Mouse (Mus musculus) left cerebral cortex, adult 8-10 months (tissue): ENCODE results near the gene Spag7. TPM values are rescaled to one million over a fixed set of nuclear protein-coding genes. Genes with fewer than 3 reads are reported as not detected.

Experiments used
- DNase-seq, 2 experiments: peaks; one replicate each; pipeline ENCODE4 v3.0.0; 2022; ENCODE audit warnings: low spot score in 2 of 2
- total RNA-seq, 4 experiments: library from RNA; stranded (reverse); gene quantifications; 2 replicates each; pipeline ENCODE4 v1.2.4; 2022

Gene Spag7
- total RNA-seq, 4 experiments from 2014 or later = 52.5 to 69.9 (median 59.3) TPM

- DNase-seq = no peak
Observed at GRCm38 (mm10) chr11:70644564-70645103, 24.6 kb downstream of the Spag7 start.

DNA sequence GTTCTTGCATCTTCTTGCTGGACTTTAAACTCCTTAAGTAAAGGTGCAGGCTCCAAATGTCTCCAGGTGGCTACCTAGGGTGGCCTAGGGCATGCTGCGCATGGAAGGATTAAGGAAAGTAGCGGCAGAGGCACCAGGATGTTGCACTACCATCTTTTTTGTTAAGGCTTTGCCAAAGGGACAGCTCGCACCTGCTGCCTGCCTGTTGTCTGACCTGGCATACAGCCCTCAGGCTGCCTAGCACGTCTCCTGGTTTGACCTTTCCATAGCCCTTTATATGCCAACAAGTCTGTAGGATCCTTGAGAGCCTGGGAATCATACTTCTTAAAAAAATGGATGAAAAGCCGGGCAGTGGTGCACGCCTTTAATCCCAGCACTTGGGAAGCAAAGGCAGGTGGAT, 26.2 kb downstream of the Spag7 start:
- no peak for DNase-seq

DNA sequence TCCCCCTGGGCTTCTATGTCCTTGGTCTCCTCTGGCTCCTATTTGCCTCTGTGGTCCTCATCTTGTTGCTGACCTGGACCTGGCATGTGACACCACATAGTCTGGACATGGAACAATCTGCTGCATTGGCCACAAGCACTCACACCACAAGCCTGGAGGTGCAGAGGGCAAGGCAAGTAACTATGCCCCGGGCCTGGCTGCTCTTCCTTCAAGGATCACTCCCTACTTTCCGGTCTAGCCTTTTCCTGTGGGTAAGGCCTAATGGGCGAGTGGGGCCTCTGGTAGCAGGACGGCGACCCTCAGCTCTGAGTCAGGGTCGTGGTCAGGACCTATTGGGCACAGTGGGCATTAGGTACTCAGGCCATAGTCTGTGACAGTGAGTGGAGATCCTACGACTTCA, 28.0 kb downstream of the Spag7 start:
- no peak for DNase-seq

GRCm38 (mm10) chr11:70639976-70640375, 29.2 kb downstream of the Spag7 start:
- no peak for DNase-seq

DNA sequence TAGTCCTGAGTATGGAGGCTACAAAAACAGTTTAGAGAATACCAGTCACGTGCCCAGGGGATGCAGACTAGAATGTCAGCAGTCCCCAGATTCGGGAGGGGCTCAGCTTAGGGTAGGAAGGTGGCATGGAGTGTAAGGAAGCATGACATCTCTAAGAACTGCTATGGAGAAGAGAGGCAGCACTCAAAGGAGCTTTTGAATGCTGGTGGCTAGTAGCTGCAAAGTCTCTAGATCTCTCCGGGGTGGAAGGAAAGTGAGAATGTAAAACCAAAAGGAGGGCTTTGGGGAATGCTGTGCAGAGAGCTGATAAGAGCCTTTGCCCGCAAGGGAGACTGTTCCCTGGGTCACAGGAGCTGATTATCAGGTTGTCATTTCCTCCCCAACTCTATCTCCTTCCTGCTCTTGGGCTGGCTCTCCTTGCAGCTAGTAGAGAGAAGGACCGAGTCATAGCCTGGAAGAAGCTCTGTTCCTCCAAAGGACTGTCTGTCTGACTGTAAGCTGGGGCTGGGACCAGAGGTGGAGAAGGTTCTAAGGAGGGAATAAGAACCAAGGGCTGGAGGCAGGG, 30.4 kb downstream of the Spag7 start, which contains the start of gene Gp1ba:
Gene Gp1ba (plus strand): TSS at position 409 of the 565 bp plus-strand sequence.
- DNase-seq = no peak

DNA sequence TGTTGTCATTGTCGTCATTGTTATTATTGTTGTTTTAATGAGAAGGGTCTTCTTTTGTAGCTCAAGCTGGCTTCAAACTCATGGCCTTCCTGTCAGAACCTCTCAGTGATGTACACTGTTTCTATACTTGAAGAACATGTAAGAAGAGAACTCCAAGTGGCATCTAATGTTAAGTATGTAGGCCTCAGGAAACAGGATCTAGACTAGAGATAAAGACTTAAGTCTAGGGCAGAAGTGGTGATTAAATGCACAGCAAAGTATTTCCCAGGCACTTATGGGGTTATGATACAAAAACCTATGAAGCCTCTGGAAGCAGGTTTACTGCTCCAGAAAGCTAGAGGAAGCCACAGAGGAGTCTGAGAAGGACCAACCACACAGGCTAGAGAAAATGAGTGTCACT, 30.9 kb downstream of the Spag7 start:
- no peak for DNase-seq

- DNase-seq = no peak
Observed at GRCm38 (mm10) chr11:70637764-70638163, 31.5 kb downstream of the Spag7 start.

DNA sequence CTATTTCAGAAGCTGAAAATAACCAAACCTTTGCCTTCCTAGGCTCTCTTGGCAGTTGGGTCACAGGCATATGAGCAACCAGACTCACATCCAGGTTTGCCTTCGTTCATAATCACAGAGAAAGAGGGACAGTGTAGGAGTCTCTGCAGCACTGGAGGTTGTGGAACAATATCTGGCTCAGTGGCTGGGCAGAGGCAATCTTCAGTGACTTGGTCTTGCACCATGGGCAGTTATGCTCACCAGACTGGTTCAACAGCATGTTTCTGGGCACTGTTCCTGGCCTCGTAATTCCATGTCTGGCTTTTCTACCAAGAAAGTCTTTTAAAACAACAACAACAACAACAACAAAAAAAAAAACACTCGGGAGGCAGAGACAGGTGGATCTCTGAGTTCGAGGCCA, 33.6 kb downstream of the Spag7 start:
- DNase-seq = no peak

GRCm38 (mm10) chr11:70630129-70630528, 39.1 kb downstream of the Spag7 start:
- DNase-seq = no peak

GRCm38 (mm10) chr11:70629557-70629956, 39.7 kb downstream of the Spag7 start:
- DNase-seq = no peak

DNA sequence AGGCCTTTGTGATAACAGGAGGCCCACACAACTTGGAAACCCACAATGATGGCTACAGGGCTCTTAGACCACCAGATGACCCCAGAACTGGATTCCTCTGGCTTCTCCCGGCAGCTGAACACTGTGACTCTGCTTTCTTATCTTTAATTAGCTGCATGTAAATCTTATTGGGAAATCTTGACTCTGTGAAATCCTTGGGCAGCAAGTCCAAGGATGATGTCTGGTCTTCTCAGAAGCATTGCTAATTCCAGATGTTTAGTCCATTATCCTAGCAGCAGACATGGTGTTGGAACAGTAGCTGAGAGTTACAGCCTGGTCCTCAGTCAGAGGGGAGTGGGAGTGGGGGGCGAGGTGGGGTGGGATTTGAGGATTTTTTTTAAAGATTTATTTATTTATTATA, 40.8 kb downstream of the Spag7 start:
- DNase-seq = no peak

DNA sequence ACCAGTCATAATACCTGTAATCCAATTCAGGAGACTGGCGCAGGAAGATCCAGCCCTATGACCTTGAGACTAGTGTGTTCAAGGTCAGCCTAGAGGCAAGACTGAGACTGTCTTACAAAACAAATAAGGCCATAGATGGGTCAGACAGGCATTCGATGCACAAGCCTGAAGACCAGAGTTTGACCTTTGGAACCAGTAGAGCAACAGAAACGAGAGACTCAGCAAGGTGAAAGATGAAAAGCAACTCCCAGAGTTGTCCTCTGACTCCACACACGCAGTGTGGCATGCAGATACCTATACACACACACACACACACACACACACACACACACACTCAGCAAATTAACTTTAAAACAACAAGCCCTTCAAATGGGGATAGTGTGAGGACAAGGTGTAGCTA, 42.3 kb downstream of the Spag7 start:
- no peak for DNase-seq

GRCm38 (mm10) chr11:70625473-70625872, 43.7 kb downstream of the Spag7 start:
- DNase-seq = no peak

GRCm38 (mm10) chr11:70623053-70623742, 46.0 kb downstream of the Spag7 start:
- no peak for DNase-seq

DNA sequence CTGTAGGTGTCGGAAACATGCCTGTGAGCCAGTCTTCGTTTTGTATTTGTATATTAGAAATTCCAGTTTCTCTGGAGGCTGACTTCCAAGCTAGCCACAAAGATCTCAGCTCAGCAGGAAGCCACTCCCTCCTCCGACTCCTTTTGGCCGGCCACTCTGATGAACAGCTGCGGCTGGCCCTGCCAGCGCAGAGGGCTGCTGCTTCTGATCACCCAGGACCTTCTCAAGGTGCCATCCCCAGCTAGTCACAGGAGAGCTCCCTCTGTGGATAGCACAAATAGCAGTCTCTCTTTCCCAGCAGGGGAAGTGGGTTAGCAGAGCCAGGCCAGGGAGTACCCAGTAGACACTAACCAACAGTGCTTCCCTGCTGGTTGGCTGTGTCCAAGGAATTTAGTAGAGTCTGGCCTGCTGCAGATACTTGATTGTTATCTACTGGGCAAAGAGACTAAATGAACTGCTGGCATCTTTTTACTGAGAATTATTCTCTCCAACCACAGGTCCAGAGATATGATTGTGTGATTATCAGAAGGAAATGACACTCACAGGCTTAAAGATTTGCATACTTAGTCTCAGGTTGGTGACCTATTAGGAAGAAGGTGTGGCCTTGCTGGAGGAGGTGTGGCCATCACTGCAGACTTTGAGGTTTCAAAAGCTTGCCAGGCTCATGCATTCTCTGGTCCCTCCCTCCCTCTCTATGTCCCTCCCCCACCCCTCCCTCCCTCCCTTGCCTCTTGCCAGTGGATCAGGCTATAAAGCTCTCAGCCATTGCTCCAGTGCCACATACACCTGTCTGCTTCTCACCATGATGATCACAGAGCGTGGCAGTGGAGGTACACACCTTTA, 47.0 kb downstream of the Spag7 start:
- no peak for DNase-seq

GRCm38 (mm10) chr11:70619101-70619500, 50.1 kb downstream of the Spag7 start, which contains the start of gene Chrne:
TSS of gene Chrne (minus strand) at chr11:70619216.
- DNase-seq = no peak

DNA sequence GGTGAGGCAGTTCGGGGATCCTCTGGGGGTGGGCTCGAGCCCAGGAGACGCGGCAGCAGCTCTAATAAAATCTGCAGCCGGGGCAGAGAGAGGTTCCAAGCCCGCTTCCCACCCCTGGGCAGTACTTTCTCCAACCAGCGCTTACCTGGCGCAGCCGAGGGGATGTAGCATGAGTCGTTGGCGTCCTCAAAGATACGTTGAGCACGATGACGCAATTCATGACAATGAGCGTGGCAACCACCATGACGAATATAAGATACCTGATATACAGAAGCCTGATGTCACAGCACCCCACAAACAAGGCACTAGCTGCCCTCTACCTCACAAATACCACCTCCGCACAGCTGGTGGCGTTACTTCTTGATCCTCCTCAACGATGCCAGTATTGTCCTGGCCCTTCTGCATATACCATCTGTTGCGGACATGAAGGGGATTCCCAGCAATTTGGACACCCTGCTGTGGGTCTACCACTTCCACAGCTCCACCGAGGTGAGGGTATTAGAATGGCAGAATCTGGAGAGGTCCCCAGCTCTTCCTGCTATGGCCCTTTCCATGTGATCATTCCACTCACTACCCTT, 53.6 kb downstream of the Spag7 start, which contains the start of gene 4930544D05Rik:
Gene 4930544D05Rik (plus strand): TSS at position 333 of the 578 bp plus-strand sequence.
- no peak for DNase-seq

GRCm38 (mm10) chr11:70615074-70615473, 54.1 kb downstream of the Spag7 start:
- no peak for DNase-seq
